Mouse (Mus musculus): ENCODE measurements at regions not wholly inside any gene's neighbourhood (a gene's known extent, or its start where the extent isn't known, plus 50 kb on each side); places are given as distances from the start of the nearest gene placed in this dataset.
"Not testable (repeated sequence)": the region's sequence is repeated elsewhere in the genome, so short reads cannot be mapped to it uniquely, and the experiment has no call there.

GRCm38 (mm10) chr12:113597163-113597562 is 53.5 kb downstream of the Adam6a start:
- not testable (repeated sequence) for DNase-seq (ENCODE audit: low spot score in 2 of 2)

- peak in 1 of 2 experiments; percentile 2 for DNase-seq (ENCODE audit: low spot score in 2 of 2)
These were observed 67.2 kb downstream of the Adam6a start for GRCm38 (mm10) chr12:113610924-113611323.

- not testable (repeated sequence) for DNase-seq (ENCODE audit: low spot score in 2 of 2)
These were observed 81.5 kb downstream of the Adam6a start for GRCm38 (mm10) chr12:113625221-113625620.

- not testable (repeated sequence) for DNase-seq (ENCODE audit: low spot score in 2 of 2)
These were observed 87.1 kb downstream of the Adam6a start for GRCm38 (mm10) chr12:113630803-113631202.
